Mouse (Mus musculus): ENCODE data around the gene Adamtsl2. TPM values are rescaled to one million over a fixed set of nuclear protein-coding genes. Genes with fewer than 3 reads are reported as not detected.

Adamtsl2 gene
- polyA plus RNA-seq, 1 experiment = 3.1 TPM

DNA sequence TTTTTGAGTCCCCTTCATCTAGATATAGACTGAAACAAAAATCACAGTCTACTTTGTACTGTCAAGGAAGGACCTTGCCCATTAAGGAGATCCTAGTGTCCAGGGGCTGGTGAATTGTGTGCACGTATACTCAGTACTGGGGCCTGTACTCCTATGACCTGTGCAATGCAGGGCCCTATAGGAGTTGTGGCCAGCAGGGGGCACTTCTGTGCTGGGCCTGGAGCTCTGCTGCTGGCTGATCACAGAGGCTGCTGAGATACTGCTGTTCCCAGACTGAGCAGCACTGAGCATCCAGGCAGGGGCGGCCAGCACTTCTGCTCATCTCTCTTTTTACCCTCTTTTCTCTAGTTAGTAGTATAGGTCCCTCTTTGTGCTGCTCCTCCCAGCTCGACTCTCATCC lies 35.7 kb upstream of the Adamtsl2 start:
- no peak overlapping the region for H3K27ac ChIP-seq (ENCODE audit: control insufficient read depth, insufficient read depth, low read depth, low read length)
- peaks cover 3% of the 10 kb centered on the region; the same call in 1 of the 2 replicates for H3K4me1 ChIP-seq (ENCODE audit: control insufficient read depth, insufficient read depth, low read length)
- H3K27me3 ChIP-seq (ENCODE audit: control insufficient read depth, insufficient read depth, low read length) = no peaks in the 10 kb centered on the region
- peak; percentile 65 for TF ChIP-seq CTCF (IDR thresholded peaks at IDR 0.05; ENCODE audit: control insufficient read depth, insufficient read depth, insufficient replicate concordance, low read depth, low read length)
- no peak for TF ChIP-seq POLR2A (IDR thresholded peaks at IDR 0.05; ENCODE audit: control insufficient read depth, low read depth, low read length)
- no peaks in the 10 kb centered on the region for H3K36me3 ChIP-seq (ENCODE audit: control insufficient read depth, insufficient read depth, low read length)
- H3K4me3 ChIP-seq (ENCODE audit: control insufficient read depth, low read depth, low read length) = no peak overlapping the region

DNA sequence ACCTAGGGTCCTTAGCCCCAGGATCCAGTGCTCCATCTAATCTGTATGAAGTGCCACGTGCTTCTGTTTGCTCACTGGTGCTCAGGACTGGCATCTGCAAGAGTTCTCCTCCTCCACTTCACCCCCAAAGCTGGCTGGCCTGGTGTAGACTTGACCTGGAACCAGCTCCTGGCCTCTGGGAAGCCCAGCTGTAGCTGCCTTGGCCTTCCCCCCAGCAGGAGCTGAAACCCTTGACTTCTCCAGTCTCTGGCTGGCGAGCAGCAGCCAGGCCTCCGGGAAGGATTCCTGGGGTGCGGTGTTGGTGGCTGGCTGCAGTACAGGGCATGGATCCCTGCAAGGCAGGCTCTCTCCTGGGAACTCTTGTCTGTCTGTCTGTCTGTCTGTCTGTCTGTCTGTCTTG lies 35.0 kb upstream of the Adamtsl2 start:
- no peak overlapping the region for H3K27ac ChIP-seq (ENCODE audit: control insufficient read depth, insufficient read depth, low read depth, low read length)
- H3K4me3 ChIP-seq (ENCODE audit: control insufficient read depth, low read depth, low read length) = no peak overlapping the region
- no peaks in the 10 kb centered on the region for H3K36me3 ChIP-seq (ENCODE audit: control insufficient read depth, insufficient read depth, low read length)
- no peak for TF ChIP-seq POLR2A (IDR thresholded peaks at IDR 0.05; ENCODE audit: control insufficient read depth, low read depth, low read length)
- no peak for TF ChIP-seq CTCF (IDR thresholded peaks at IDR 0.05; ENCODE audit: control insufficient read depth, insufficient read depth, insufficient replicate concordance, low read depth, low read length)
- 0 out of 2 replicates have a peak, but pooled peaks cover 3% of the 10 kb centered on the region for H3K4me1 ChIP-seq (ENCODE audit: control insufficient read depth, insufficient read depth, low read length)
- H3K27me3 ChIP-seq (ENCODE audit: control insufficient read depth, insufficient read depth, low read length) = no peaks in the 10 kb centered on the region

DNA sequence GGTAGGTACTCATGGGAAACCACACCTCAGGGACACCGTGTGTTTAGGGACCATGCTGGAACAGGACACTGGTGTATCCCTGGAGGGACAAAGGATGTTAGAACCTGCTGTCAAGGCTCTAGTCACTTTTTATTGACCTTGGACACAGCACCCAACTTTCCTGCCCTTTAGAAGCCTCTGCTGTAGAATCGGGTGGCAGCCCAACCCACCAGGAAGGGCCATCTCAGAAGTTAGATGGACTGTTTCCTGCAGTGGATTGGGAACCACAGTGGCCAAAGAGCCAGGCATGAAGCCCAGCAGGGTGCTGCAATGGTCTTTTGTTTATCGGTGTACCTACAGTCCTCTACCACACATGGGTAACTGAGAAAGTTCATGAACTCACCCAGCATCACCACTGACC lies 34.5 kb upstream of the Adamtsl2 start:
- no peaks in the 10 kb centered on the region for H3K36me3 ChIP-seq (ENCODE audit: control insufficient read depth, insufficient read depth, low read length)
- no peaks in the 10 kb centered on the region for H3K27me3 ChIP-seq (ENCODE audit: control insufficient read depth, insufficient read depth, low read length)
- TF ChIP-seq POLR2A (IDR thresholded peaks at IDR 0.05; ENCODE audit: control insufficient read depth, low read depth, low read length) (no peak), CTCF (IDR thresholded peaks at IDR 0.05; ENCODE audit: control insufficient read depth, insufficient read depth, insufficient replicate concordance, low read depth, low read length) (no peak)
- no peak overlapping the region for H3K27ac ChIP-seq (ENCODE audit: control insufficient read depth, insufficient read depth, low read depth, low read length)
- H3K4me3 ChIP-seq (ENCODE audit: control insufficient read depth, low read depth, low read length) = no peak overlapping the region
- 0 out of 2 replicates have a peak, but pooled peaks cover 3% of the 10 kb centered on the region for H3K4me1 ChIP-seq (ENCODE audit: control insufficient read depth, insufficient read depth, low read length)

DNA sequence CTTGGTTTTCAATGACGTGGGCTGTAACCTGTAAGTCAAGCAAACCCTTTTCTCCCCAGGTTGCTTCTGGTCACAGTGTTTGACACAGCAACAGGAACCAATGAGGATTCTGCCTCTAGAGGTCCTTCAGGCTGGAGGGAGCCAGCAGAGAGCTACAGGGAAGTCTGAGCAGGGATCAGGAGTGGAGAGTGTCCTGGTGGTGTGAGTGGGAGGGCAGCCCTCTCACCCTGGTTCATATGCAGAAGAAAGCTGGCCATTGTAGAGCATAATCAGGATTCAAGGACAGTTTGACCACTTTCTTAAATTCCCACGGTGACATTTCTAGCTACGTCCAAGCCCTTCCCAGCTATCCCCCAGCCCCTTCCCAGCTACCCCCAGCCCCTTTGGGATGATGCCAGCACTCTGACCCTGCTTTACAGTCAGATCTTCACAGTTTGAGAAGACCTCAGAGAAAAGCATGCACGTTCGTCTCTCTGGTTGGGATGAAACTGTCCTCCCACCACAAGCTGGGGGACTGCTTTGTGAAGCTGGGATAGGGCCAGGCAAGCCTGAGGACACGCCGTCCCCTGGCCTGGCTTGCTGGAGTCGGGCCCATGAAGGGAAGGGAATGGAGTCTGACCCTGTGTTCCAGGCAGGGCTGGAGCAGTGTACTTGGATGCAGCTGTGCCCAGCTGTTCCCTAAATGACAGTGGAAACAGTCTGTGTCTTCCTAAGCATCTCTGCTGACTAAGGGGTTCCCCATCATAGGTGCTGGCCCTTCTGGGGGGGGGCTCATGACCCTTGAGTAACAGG lies 33.0 kb upstream of the Adamtsl2 start:
- Histone ChIP-seq H3K4me3 (ENCODE audit: control insufficient read depth, low read depth, low read length) (no peak overlapping the region), H3K4me1 (ENCODE audit: control insufficient read depth, insufficient read depth, low read length) (0 out of 2 replicates have a peak, but pooled peaks cover 3% of the 10 kb centered on the region), H3K36me3 (ENCODE audit: control insufficient read depth, insufficient read depth, low read length) (no peaks in the 10 kb centered on the region), H3K27ac (ENCODE audit: control insufficient read depth, insufficient read depth, low read depth, low read length) (peak overlapping the region; percentile 10; the same call in 1 of the 2 replicates), H3K27me3 (ENCODE audit: control insufficient read depth, insufficient read depth, low read length) (no peaks in the 10 kb centered on the region)
- no peak for TF ChIP-seq POLR2A (IDR thresholded peaks at IDR 0.05; ENCODE audit: control insufficient read depth, low read depth, low read length)
- TF ChIP-seq CTCF (IDR thresholded peaks at IDR 0.05; ENCODE audit: control insufficient read depth, insufficient read depth, insufficient replicate concordance, low read depth, low read length) = no peak

DNA sequence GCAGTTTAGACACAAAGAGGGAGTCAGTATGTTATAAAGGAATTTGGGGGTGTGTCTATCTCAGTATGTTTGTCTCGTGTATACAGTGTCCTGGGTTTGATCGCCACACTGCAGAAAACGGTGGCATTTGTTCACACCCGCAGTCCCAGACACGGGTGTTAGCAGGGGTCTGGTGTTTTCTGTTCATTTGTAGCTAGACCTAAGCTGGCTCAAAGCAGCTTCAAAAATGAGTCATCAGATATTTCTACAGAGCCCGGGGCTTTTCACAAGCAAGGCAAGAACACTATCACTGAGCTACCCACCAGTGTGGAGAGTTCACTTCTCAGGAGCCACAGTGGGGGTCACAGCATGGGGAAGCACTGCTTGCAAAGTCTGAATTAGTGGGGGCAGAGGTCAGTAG lies 29.8 kb upstream of the Adamtsl2 start:
- no peaks in the 10 kb centered on the region for H3K27me3 ChIP-seq (ENCODE audit: control insufficient read depth, insufficient read depth, low read length)
- no peak overlapping the region for H3K27ac ChIP-seq (ENCODE audit: control insufficient read depth, insufficient read depth, low read depth, low read length)
- H3K4me1 ChIP-seq (ENCODE audit: control insufficient read depth, insufficient read depth, low read length) = 0 out of 2 replicates have a peak, but pooled peaks cover 1% of the 10 kb centered on the region
- H3K4me3 ChIP-seq (ENCODE audit: control insufficient read depth, low read depth, low read length) = no peak overlapping the region
- no peak for TF ChIP-seq POLR2A (IDR thresholded peaks at IDR 0.05; ENCODE audit: control insufficient read depth, low read depth, low read length)
- no peak for TF ChIP-seq CTCF (IDR thresholded peaks at IDR 0.05; ENCODE audit: control insufficient read depth, insufficient read depth, insufficient replicate concordance, low read depth, low read length)
- H3K36me3 ChIP-seq (ENCODE audit: control insufficient read depth, insufficient read depth, low read length) = no peaks in the 10 kb centered on the region

DNA sequence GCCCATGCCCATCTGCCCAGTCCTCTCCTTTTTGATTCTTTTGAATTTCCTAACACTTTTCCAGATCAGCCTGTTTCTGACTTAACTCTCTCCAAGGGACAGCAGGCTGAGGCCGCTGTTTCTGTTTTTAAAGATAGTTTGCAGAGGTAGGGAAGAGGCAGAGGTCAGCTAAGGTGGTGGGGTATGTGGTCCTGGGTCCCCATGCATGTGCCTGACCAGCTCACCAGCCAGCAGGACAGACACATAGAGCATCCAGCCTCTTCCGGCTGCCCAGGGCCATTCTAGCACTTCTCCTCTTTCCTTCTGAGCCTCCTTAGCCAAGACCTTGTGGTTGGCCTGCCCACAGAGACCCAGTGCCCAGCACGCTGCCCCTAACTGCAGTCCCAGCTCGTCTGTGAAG lies 20.9 kb upstream of the Adamtsl2 start:
- no peak overlapping the region for H3K27ac ChIP-seq (ENCODE audit: control insufficient read depth, insufficient read depth, low read depth, low read length)
- H3K27me3 ChIP-seq (ENCODE audit: control insufficient read depth, insufficient read depth, low read length) = no peaks in the 10 kb centered on the region
- H3K4me3 ChIP-seq (ENCODE audit: control insufficient read depth, low read depth, low read length) = no peak overlapping the region
- H3K36me3 ChIP-seq (ENCODE audit: control insufficient read depth, insufficient read depth, low read length) = no peaks in the 10 kb centered on the region
- no peaks in the 10 kb centered on the region for H3K4me1 ChIP-seq (ENCODE audit: control insufficient read depth, insufficient read depth, low read length)
- TF ChIP-seq CTCF (IDR thresholded peaks at IDR 0.05; ENCODE audit: control insufficient read depth, insufficient read depth, insufficient replicate concordance, low read depth, low read length) = no peak
- no peak for TF ChIP-seq POLR2A (IDR thresholded peaks at IDR 0.05; ENCODE audit: control insufficient read depth, low read depth, low read length)

DNA sequence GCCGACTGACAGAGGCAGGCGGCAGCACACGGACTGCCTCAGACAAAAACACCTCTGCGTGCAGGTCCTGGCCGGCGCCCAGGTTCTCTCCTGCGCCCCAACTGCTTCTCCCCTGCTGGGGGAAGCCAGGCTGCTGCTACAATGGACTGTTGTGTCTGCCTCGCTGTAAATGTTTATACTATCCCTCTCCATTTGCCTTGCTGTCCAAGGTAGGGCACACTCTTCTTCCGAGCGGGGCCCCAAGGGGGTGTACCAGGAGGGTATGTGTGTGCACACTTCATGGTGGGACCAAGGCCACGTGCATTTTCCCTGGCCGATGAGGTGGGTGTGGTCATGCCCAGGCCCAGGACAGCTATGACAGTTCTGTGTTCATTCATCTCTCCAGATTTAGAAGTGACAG lies 20.4 kb upstream of the Adamtsl2 start:
- H3K27ac ChIP-seq (ENCODE audit: control insufficient read depth, insufficient read depth, low read depth, low read length) = no peak overlapping the region
- no peaks in the 10 kb centered on the region for H3K4me1 ChIP-seq (ENCODE audit: control insufficient read depth, insufficient read depth, low read length)
- H3K27me3 ChIP-seq (ENCODE audit: control insufficient read depth, insufficient read depth, low read length) = no peaks in the 10 kb centered on the region
- TF ChIP-seq CTCF (IDR thresholded peaks at IDR 0.05; ENCODE audit: control insufficient read depth, insufficient read depth, insufficient replicate concordance, low read depth, low read length) (no peak), POLR2A (IDR thresholded peaks at IDR 0.05; ENCODE audit: control insufficient read depth, low read depth, low read length) (no peak)
- no peaks in the 10 kb centered on the region for H3K36me3 ChIP-seq (ENCODE audit: control insufficient read depth, insufficient read depth, low read length)
- no peak overlapping the region for H3K4me3 ChIP-seq (ENCODE audit: control insufficient read depth, low read depth, low read length)

Measured in testis, adult 2 months (tissue).